Mouse (Mus musculus) bone marrow macrophage, adult 2 months (primary cell): ENCODE data around the gene Psmc3ip.

Experiments
- CTCF ChIP-seq: IDR thresholded peaks from 2 replicates; pipeline ENCODE4 v1.5.1; 2012; ENCODE audit warnings: low read depth, mild to moderate bottlenecking, low read length, moderate library complexity
- POLR2A ChIP-seq: IDR thresholded peaks from 2 replicates; pipeline ENCODE4 v1.6.1; 2012; ENCODE audit warnings: mild to moderate bottlenecking, low read depth, low read length, borderline replicate concordance

DNA sequence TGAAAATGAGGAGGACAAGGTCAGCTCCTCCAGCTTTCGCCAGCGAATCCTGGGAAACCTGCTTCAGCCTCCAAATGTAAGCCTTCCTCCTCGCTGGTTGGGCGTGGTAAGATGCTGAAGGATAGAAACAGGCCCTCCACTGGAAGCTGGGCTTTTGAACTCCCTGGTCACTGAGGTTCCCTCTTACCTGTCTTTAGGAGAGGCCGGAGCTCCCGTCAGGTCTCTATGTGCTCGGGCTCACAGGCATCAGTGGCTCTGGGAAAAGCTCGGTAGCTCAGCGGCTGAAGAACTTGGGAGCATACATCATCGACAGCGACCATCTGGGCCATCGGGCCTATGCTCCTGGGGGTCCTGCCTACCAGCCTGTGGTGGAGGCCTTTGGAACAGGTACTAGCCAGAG lies 10.4 kb downstream of the Psmc3ip start:
- TF ChIP-seq CTCF: no peak
- no peak for TF ChIP-seq POLR2A
